Mouse (Mus musculus) hematopoietic stem cell, adult 5-6 weeks (primary cell): ENCODE data around the gene Ifitm10. TPM values are rescaled to one million over a fixed set of nuclear protein-coding genes. Genes with fewer than 3 reads are reported as not detected.

Source experiments
- ATAC-seq, 2 experiments: fragments of 125-278 bp in 1 of 2; replicated peaks in 1 of 2; 2 replicates each; pipeline ENCODE4 v1.8.0; 2016 to 2017; ENCODE audit warnings: inconsistent platforms in 2 of 2, mild to moderate bottlenecking in 2 of 2, moderate number of reproducible peaks in 2 of 2, low read depth in 1 of 2, moderate TSS enrichment in 1 of 2; ENCODE audit not compliant: low FRiP score in 2 of 2, poor library complexity in 2 of 2, severe bottlenecking in 2 of 2, insufficient read depth in 1 of 2, low TSS enrichment in 1 of 2
- total RNA-seq: library from RNA; stranded (forward); fragments of 172-1452, 232-1000 nt; gene quantifications from 2 replicates; pipeline ENCODE4 v1.2.3, GENCODE M21; 2017

Gene Ifitm10
- total RNA-seq, 1 experiment from 2014 or later = not detected

GRCm38 (mm10) chr7:142376096-142376495, 2.5 kb upstream of the Ifitm10 start:
- ATAC-seq = no peak

- ATAC-seq = no peak
These were observed 1.7 kb upstream of the Ifitm10 start for GRCm38 (mm10) chr7:142375261-142375724.

GRCm38 (mm10) chr7:142374413-142375015, 961 bp upstream of the Ifitm10 start:
- no peak for ATAC-seq

GRCm38 (mm10) chr7:142373039-142373438, 514 bp downstream of the Ifitm10 start:
- ATAC-seq = no peak

- ATAC-seq = peak in 1 of 2 experiments; percentile 19; a peak in 1 of 4 replicates
These were observed 1.5 kb downstream of the Ifitm10 start for GRCm38 (mm10) chr7:142371768-142372661.

GRCm38 (mm10) chr7:142371398-142371767, 2.2 kb downstream of the Ifitm10 start:
- ATAC-seq = 0 out of 4 replicates have a peak, but pooled peaks have one; percentile 10 to 16

GRCm38 (mm10) chr7:142370937-142371336, 2.6 kb downstream of the Ifitm10 start:
- no peak for ATAC-seq

GRCm38 (mm10) chr7:142369820-142370219, 3.7 kb downstream of the Ifitm10 start:
- no peak for ATAC-seq

GRCm38 (mm10) chr7:142368856-142369255, 4.7 kb downstream of the Ifitm10 start:
- ATAC-seq = no peak

GRCm38 (mm10) chr7:142363107-142363506, 10.4 kb downstream of the Ifitm10 start:
- ATAC-seq = no peak

- 0 out of 4 replicates have a peak, but pooled peaks of 1 of the 2 experiments have one; percentile 22 for ATAC-seq
These were observed 12.8 kb downstream of the Ifitm10 start for GRCm38 (mm10) chr7:142360743-142361142.

- ATAC-seq = no peak
These were observed 14.4 kb downstream of the Ifitm10 start for GRCm38 (mm10) chr7:142359129-142359528.

GRCm38 (mm10) chr7:142357566-142357965, 16.0 kb downstream of the Ifitm10 start:
- no peak for ATAC-seq

- no peak for ATAC-seq
These were observed 18.8 kb downstream of the Ifitm10 start for GRCm38 (mm10) chr7:142354661-142355233.

GRCm38 (mm10) chr7:142353854-142354253, 19.7 kb downstream of the Ifitm10 start:
- ATAC-seq = peak; percentile 74 to 79

- ATAC-seq = no peak
These were observed 22.0 kb downstream of the Ifitm10 start for GRCm38 (mm10) chr7:142351569-142351968.

GRCm38 (mm10) chr7:142349308-142349961, 24.1 kb downstream of the Ifitm10 start:
- ATAC-seq = peak in 1 of 2 experiments; percentile 27; a peak in 1 of 4 replicates
